Mouse (Mus musculus) neural tube, embryonic 12.5 days (tissue): Measurements from ENCODE around the gene Stac3. TPM values are rescaled to one million over a fixed set of nuclear protein-coding genes. Genes with fewer than 3 reads are reported as not detected.

ENCODE experiments used
- ATAC-seq: fragments of 200-750 bp; cut with Nextera tagmentation; 2 replicates; pipeline ENCODE4 v1.8.0; 2017; ENCODE audit warnings: low read depth, mild to moderate bottlenecking, moderate TSS enrichment, moderate library complexity; ENCODE audit not compliant: low FRiP score
- H3K27ac ChIP-seq: fragments of 300-500 bp; sonication (generic); 2 replicates; pipeline ENCODE4 v1.5.1; 2016
- H3K27me3 ChIP-seq: fragments of 300-500 bp; sonication (generic); replicated peaks from 2 replicates; pipeline ENCODE4 v1.6.1; 2016; ENCODE audit warnings: mild to moderate bottlenecking
- H3K36me3 ChIP-seq: fragments of 300-500 bp; sonication (generic); 2 replicates; pipeline ENCODE4 v1.6.1; 2016; ENCODE audit warnings: mild to moderate bottlenecking
- H3K4me1 ChIP-seq: fragments of 300-500 bp; sonication (generic); 2 replicates; pipeline ENCODE4 v1.6.1; 2016
- H3K4me2 ChIP-seq: fragments of 300-500 bp; sonication (generic); replicated peaks from 2 replicates; pipeline ENCODE4 v1.6.1; 2016; ENCODE audit warnings: mild to moderate bottlenecking
- H3K4me3 ChIP-seq: fragments of 300-500 bp; sonication (generic); 2 replicates; pipeline ENCODE4 v1.5.1; 2016
- H3K9ac ChIP-seq: fragments of 300-500 bp; sonication (generic); 2 replicates; pipeline ENCODE4 v1.6.1; 2016; ENCODE audit warnings: mild to moderate bottlenecking
- H3K9me3 ChIP-seq: fragments of 300-500 bp; sonication (generic); 2 replicates; pipeline ENCODE4 v1.6.1; 2016; ENCODE audit warnings: mild to moderate bottlenecking
- WGBS: fragments of 180-500 bp; shearing (Covaris S2); methylation state at CpG from one replicate; pipeline ENCODE4 v1.1.7; 2016; 5-methylcytosine and 5-hydroxymethylcytosine counted together
- polyA plus RNA-seq: library from polyadenylated mRNA; unstranded; fragments of >200 nt; fragmentation: Nextera tagmentation; extraction: Ambion mirVana; gene quantifications from 2 replicates; pipeline ENCODE4 v1.2.1, GENCODE M21; 2016

Gene Stac3
- polyA plus RNA-seq, 1 experiment from 2014 or later, result 4.3 TPM

GRCm38 (mm10) chr10:127534036-127534928 is 32.8 kb downstream of the Stac3 start, which contains the start of gene Nxph4:
TSS of gene Nxph4 (minus strand) at chr10:127534559.
- H3K4me1 ChIP-seq, result peaks cover 62% of the 10 kb centered on the region
- ATAC-seq, result no peak
- peaks cover 73% of the 10 kb centered on the region for H3K27me3 ChIP-seq
- no peaks in the 10 kb centered on the region for H3K9me3 ChIP-seq
- peaks cover 12% of the 10 kb centered on the region for H3K36me3 ChIP-seq
- under 1% methylated on average over 75 of the region's 78 CpGs for WGBS
- H3K27ac ChIP-seq, result peak within 1 kb of the TSS; percentile 62
- H3K4me2 ChIP-seq, result peak within 1 kb of the TSS; percentile 81
- peak within 1 kb of the TSS; percentile 59 for H3K4me3 ChIP-seq
- peak within 1 kb of the TSS; percentile 74 for H3K9ac ChIP-seq

GRCm38 (mm10) chr10:127534929-127535384 is 33.5 kb downstream of the Stac3 start:
- under 1% methylated on average over 29 of the region's 30 CpGs for WGBS
- Histone ChIP-seq H3K9me3 (no peaks in the 10 kb centered on the region), H3K27ac (peak overlapping the region; percentile 32), H3K27me3 (peaks cover 66% of the 10 kb centered on the region), H3K4me3 (peak overlapping the region; percentile 59), H3K9ac (peak overlapping the region; percentile 74; the same call in 1 of the 2 replicates), H3K4me2 (peak overlapping the region; percentile 81), H3K4me1 (peaks cover 56% of the 10 kb centered on the region), H3K36me3 (peaks cover 19% of the 10 kb centered on the region)
- ATAC-seq, result peak; percentile 35

DNA sequence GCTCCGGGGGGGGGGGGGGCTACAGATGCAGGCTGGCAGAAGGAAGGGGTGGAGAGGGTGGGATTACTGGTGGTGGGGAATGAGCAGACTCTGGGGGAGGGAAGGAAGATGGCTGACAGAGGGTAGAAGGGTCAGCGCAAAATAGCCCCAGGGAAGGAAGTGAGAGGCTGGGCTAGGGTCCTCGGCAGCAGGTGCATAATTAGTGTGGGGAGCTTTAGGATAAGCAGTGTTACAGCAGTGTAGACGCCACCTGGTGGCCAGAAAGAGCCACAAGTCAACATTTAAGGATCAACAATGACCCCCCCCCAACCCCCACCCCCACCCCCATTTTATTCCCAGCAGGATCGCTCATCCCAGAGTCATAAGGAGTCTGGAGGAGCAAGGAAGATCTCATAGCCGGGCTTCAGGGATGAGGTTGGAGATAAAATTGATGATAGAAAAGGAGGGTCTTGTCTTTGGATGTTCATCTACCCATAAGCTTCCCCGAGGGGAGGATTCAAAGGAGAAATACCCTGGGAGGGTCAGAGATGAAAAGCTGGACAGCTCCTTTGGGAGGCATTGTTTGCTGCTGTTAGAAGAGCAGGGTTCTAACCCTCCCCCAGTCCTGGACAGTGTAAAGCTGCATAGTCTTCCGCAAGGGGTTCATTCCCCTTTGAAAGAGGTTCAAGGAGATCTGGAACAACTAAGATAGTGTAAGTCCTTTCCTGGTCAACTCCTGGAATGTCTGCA is 35.3 kb downstream of the Stac3 start:
- no peak overlapping the region for H3K9ac ChIP-seq
- H3K4me2 ChIP-seq, result peak overlapping the region; percentile 28
- WGBS, result 11% methylated on average over 8 of the region's 8 CpGs
- H3K36me3 ChIP-seq, result peaks cover 35% of the 10 kb centered on the region
- H3K4me1 ChIP-seq, result peaks cover 40% of the 10 kb centered on the region
- no peak overlapping the region for H3K4me3 ChIP-seq
- H3K27me3 ChIP-seq, result peaks cover 48% of the 10 kb centered on the region
- ATAC-seq, result peak; percentile 39
- peak overlapping the region; percentile 37 for H3K27ac ChIP-seq
- no peaks in the 10 kb centered on the region for H3K9me3 ChIP-seq

DNA sequence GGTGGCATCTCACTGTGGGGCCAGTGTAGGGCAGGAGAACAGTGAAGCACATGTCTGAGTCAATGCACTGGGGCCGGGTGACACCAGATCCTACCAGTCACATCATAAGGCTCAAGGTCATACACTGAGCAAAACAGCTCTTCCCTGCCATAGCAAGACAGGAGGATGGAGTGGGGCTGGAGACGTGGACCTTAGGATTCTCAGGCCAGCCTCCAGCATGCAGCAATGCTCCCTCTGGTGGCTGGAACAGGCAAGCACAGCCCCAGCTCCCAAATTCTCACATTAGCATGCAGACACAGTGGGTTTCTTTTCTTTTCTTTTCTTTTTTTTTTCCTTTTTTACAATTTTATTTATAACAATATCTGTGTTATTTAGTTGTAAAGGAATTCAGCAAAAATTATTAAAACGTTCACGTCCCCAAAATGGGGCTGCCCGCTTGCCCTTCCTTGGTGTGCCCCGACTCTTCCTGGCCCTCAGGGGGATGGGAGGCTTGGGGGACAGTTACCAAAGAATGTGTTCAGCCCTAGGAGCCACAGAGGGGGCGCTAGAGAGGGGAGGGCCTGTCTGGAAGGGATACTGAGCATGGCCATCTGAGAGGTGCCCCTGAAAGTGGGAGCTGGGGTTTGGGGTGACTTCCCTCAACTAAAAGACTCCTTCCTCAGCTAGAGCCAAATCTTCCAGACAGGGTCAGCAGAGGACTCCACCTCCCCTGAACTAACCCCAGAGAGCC is 36.5 kb downstream of the Stac3 start:
- no peak for ATAC-seq

DNA sequence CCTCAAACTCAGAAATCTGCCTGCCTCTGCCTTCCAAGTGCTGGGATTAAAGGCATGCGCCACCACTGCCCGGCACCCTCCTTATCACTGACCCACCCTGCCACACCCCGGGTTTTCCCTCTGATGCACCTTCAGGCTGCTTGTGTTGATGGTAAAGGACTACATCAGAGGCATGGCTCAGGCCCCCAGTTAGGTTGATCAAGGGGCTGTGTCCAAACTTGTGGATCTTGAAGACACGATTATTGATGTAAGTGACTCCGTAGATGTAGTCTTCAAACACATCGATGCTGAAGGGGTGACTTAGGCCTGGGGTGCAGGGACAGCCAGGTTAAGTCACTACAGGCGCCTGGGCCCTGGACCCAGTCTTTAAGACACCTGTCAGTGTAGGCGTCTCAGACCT is 40.0 kb downstream of the Stac3 start:
- Histone ChIP-seq H3K9ac (no peak overlapping the region), H3K27ac (no peak overlapping the region), H3K4me1 (peaks cover 10% of the 10 kb centered on the region), H3K27me3 (peaks cover under 1% of the 10 kb centered on the region), H3K36me3 (peaks cover 82% of the 10 kb centered on the region), H3K4me2 (no peak overlapping the region), H3K4me3 (no peak overlapping the region), H3K9me3 (no peaks in the 10 kb centered on the region)
- WGBS, result 92% methylated on average over 8 of the region's 8 CpGs
- ATAC-seq, result no peak

More for the DNA sequence above, 36.5 kb downstream of the Stac3 start:
- peaks cover 48% of the 10 kb centered on the region for H3K36me3 ChIP-seq
- H3K4me2 ChIP-seq, result no peak overlapping the region
- WGBS, result 26% methylated on average over 7 of the region's 7 CpGs
- peaks cover 36% of the 10 kb centered on the region for H3K27me3 ChIP-seq
- H3K4me3 ChIP-seq, result no peak overlapping the region
- no peaks in the 10 kb centered on the region for H3K9me3 ChIP-seq
- no peak overlapping the region for H3K27ac ChIP-seq
- peaks cover 40% of the 10 kb centered on the region for H3K4me1 ChIP-seq
- H3K9ac ChIP-seq, result no peak overlapping the region

- WGBS, result 90% methylated on average over 13 of the region's 13 CpGs
- Histone ChIP-seq H3K4me1 (peaks cover 5% of the 10 kb centered on the region; the same call in 1 of the 2 replicates), H3K4me3 (no peak overlapping the region), H3K9ac (no peak overlapping the region), H3K27ac (no peak overlapping the region), H3K9me3 (no peaks in the 10 kb centered on the region), H3K27me3 (no peaks in the 10 kb centered on the region), H3K36me3 (peaks cover 87% of the 10 kb centered on the region), H3K4me2 (no peak overlapping the region)
- ATAC-seq, result no peak
Measured at GRCm38 (mm10) chr10:127542084-127542483, 40.6 kb downstream of the Stac3 start.

- no peak overlapping the region for H3K4me2 ChIP-seq
- H3K27me3 ChIP-seq, result no peaks in the 10 kb centered on the region
- whole genome bisulfite sequencing, result 34% methylated on average over 6 of the region's 6 CpGs
- no peak overlapping the region for H3K4me3 ChIP-seq
- peaks cover 1% of the 10 kb centered on the region; the same call in 1 of the 2 replicates for H3K4me1 ChIP-seq
- H3K36me3 ChIP-seq, result peaks cover 94% of the 10 kb centered on the region
- H3K27ac ChIP-seq, result no peak overlapping the region
- no peaks in the 10 kb centered on the region for H3K9me3 ChIP-seq
- no peak overlapping the region for H3K9ac ChIP-seq
- no peak for ATAC-seq
Measured at GRCm38 (mm10) chr10:127542720-127543119, 41.2 kb downstream of the Stac3 start.

- Histone ChIP-seq H3K27me3 (no peaks in the 10 kb centered on the region), H3K4me3 (no peak overlapping the region), H3K36me3 (peaks cover 97% of the 10 kb centered on the region), H3K4me1 (no peaks in the 10 kb centered on the region), H3K27ac (no peak overlapping the region), H3K9ac (no peak overlapping the region), H3K9me3 (no peaks in the 10 kb centered on the region), H3K4me2 (no peak overlapping the region)
- 83% methylated on average over 3 of the region's 3 CpGs for WGBS
- ATAC-seq, result no peak
Measured at GRCm38 (mm10) chr10:127543916-127544315, 42.4 kb downstream of the Stac3 start.

DNA sequence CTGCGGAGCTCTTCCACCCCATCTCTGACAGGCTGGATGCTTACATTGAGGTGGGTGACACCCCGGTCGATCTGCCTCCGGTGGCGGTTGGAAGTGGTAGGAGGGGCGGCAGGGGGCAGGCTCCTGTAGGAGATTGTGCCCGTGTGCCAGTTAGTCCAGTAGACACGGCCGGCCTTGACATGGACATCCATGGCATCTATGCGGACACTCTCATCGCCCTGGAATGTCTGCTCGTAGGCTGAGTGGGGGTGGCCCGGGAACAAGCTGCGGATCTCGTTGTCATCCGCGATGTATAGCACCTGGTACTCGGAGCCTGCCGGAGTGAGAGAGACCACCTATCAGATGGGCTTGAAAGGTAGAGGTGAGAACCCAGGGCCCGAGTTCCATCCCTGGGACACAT is 42.9 kb downstream of the Stac3 start:
- Histone ChIP-seq H3K36me3 (peaks cover 97% of the 10 kb centered on the region), H3K4me2 (no peak overlapping the region), H3K9me3 (no peaks in the 10 kb centered on the region), H3K4me3 (no peak overlapping the region), H3K4me1 (no peaks in the 10 kb centered on the region), H3K27me3 (no peaks in the 10 kb centered on the region), H3K27ac (no peak overlapping the region), H3K9ac (no peak overlapping the region)
- 95% methylated on average over 20 of the region's 20 CpGs for whole genome bisulfite sequencing
- ATAC-seq, result no peak

- H3K4me3 ChIP-seq, result no peak overlapping the region
- ATAC-seq, result no peak
- no peak overlapping the region for H3K9ac ChIP-seq
- H3K4me2 ChIP-seq, result no peak overlapping the region
- H3K27ac ChIP-seq, result no peak overlapping the region
- no peaks in the 10 kb centered on the region for H3K9me3 ChIP-seq
- 91% methylated on average over 7 of the region's 7 CpGs for WGBS
- peaks cover 99% of the 10 kb centered on the region for H3K36me3 ChIP-seq
- H3K27me3 ChIP-seq, result no peaks in the 10 kb centered on the region
- H3K4me1 ChIP-seq, result no peaks in the 10 kb centered on the region
Measured at GRCm38 (mm10) chr10:127546505-127546904, 45.0 kb downstream of the Stac3 start.

DNA sequence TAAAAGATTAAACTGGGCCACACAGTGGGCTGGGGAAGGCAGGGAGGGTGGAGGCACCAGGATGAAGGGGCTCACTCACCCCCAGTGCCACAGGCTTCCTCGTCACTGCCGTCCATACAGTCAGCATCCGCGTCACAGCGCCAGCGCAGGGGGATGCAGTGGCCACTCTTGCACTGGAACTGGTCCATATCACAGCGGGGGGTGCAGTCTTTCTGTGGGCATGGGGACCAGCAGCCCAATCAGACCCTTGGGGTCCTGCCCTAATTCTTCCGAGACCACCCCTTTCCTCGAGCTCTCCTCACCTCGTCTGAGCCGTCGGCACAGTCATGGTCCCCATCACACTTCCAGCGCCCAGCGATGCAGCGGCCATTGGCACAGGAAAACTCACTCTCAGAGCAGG is 46.8 kb downstream of the Stac3 start:
- no peaks in the 10 kb centered on the region for H3K4me1 ChIP-seq
- peaks cover 99% of the 10 kb centered on the region for H3K36me3 ChIP-seq
- 97% methylated on average over 15 of the region's 15 CpGs for WGBS
- H3K9ac ChIP-seq, result no peak overlapping the region
- H3K27me3 ChIP-seq, result no peaks in the 10 kb centered on the region
- H3K4me3 ChIP-seq, result no peak overlapping the region
- H3K27ac ChIP-seq, result no peak overlapping the region
- no peak for ATAC-seq
- H3K9me3 ChIP-seq, result no peaks in the 10 kb centered on the region
- no peak overlapping the region for H3K4me2 ChIP-seq

DNA sequence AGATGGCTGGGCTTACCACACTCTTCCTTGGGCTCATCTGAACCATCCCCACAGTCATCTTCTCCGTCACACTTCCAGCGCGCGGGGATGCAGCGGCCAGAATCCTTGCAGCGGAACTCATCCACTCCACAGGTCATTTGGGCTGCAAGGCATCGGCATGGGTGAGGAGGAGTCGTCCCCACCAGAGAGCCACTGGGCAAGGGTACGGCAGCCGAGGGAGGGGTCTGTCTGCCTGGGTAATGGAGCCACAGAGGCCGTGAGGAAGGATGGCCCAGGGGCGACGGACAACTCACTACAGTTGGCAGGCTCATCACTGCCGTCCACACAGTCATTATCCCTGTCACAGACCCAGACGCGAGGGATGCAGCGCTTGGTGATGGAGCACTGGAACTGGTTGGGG is 48.4 kb downstream of the Stac3 start:
- no peak overlapping the region for H3K9ac ChIP-seq
- 89% methylated on average over 17 of the region's 17 CpGs for WGBS
- no peak overlapping the region for H3K27ac ChIP-seq
- H3K9me3 ChIP-seq, result no peaks in the 10 kb centered on the region
- H3K27me3 ChIP-seq, result no peaks in the 10 kb centered on the region
- ATAC-seq, result no peak
- H3K36me3 ChIP-seq, result peaks cover 100% of the 10 kb centered on the region
- no peak overlapping the region for H3K4me2 ChIP-seq
- H3K4me1 ChIP-seq, result no peaks in the 10 kb centered on the region
- no peak overlapping the region for H3K4me3 ChIP-seq
